24 mouse cellular contexts compared by ENCODE assay signal in genomic region chr12:57897751-57898250, GRCm38 (mm10).
A peak's percentile ranks its signal among the peaks of the same experiment; 100 is the strongest.
DNase-seq lines count a peak whose midpoint lies in the region; ATAC-seq and TF ChIP-seq lines count a peak whose summit lies in the region.
"Had no signal": no experiment of that assay in that cellular context is flagged by ENCODE, and none has a peak within 500 bp of the region (broad histone marks: within the 10 kb centered on the region; RNA-seq: fewer than 3 reads in every experiment).

No protein-coding gene starts in this region.

- H3K4me1 ChIP-seq in embryonic facial prominence, embryonic 14.5 days (ENCODE audit: control insufficient read depth, insufficient read depth, low read length), result no peaks in the 10 kb centered on the region
- no peaks in the 10 kb centered on the region for H3K4me1 ChIP-seq in embryonic facial prominence, embryonic 10.5 days
- no peaks in the 10 kb centered on the region for H3K4me1 ChIP-seq in limb, embryonic 14.5 days (ENCODE audit: control insufficient read depth, insufficient read depth, low read length)
- no peaks in the 10 kb centered on the region for H3K4me1 ChIP-seq in limb, embryonic 10.5 days
- H3K4me1 ChIP-seq: embryonic facial prominence, embryonic 15.5 days; heart, embryonic 10.5 days; hindbrain, embryonic 10.5 days; hindbrain, embryonic 13.5 days; intestine, embryonic 15.5 days had no signal

- H3K4me3 ChIP-seq in embryonic facial prominence, embryonic 14.5 days (ENCODE audit: low read depth, low read length), result no peak overlapping the region
- H3K4me3 ChIP-seq in embryonic facial prominence, embryonic 10.5 days, result no peak overlapping the region
- no peak overlapping the region for H3K4me3 ChIP-seq in limb, embryonic 14.5 days (replicated peaks; ENCODE audit: low read length)
- no peak overlapping the region for H3K4me3 ChIP-seq in limb, embryonic 10.5 days
- H3K4me3 ChIP-seq: embryonic facial prominence, embryonic 15.5 days; heart, adult 2 months; heart, embryonic 10.5 days; hindbrain, embryonic 10.5 days; hindbrain, embryonic 13.5 days; intestine, embryonic 15.5 days had no signal

- ATAC-seq in embryonic facial prominence, embryonic 14.5 days (ENCODE audit: low read depth), result no peak
- ATAC-seq in limb, embryonic 14.5 days (ENCODE audit: low FRiP score, low read depth), result no peak
- ATAC-seq: CD4-positive, CD25-positive, alpha-beta regulatory T cell, adult 4 months; forebrain, embryonic 14.5 days; forebrain, postnatal 0 days; hindbrain, embryonic 16.5 days; intestine, embryonic 15.5 days had no signal

- no peak for TF ChIP-seq POLR2A in limb, embryonic 14.5 days (IDR thresholded peaks at IDR 0.05; ENCODE audit: borderline replicate concordance, extremely low read depth, insufficient read depth, insufficient read length)

- H3K27ac ChIP-seq in embryonic facial prominence, embryonic 14.5 days (replicated peaks; ENCODE audit: low read depth, low read length), result no peak overlapping the region
- no peak overlapping the region for H3K27ac ChIP-seq in embryonic facial prominence, embryonic 10.5 days (replicated peaks)
- H3K27ac ChIP-seq in limb, embryonic 14.5 days (replicated peaks; ENCODE audit: low read depth, low read length), result no peak overlapping the region
- no peak overlapping the region for H3K27ac ChIP-seq in limb, embryonic 10.5 days
- H3K27ac ChIP-seq: embryonic facial prominence, embryonic 15.5 days; heart, adult 2 months; heart, embryonic 10.5 days; hindbrain, embryonic 10.5 days; hindbrain, embryonic 13.5 days; intestine, embryonic 15.5 days had no signal

- no peaks in the 10 kb centered on the region for H3K27me3 ChIP-seq in embryonic facial prominence, embryonic 14.5 days (replicated peaks; ENCODE audit: control insufficient read depth, insufficient read depth, low read length)
- H3K27me3 ChIP-seq in embryonic facial prominence, embryonic 10.5 days (replicated peaks; ENCODE audit: low read depth, poor library complexity, severe bottlenecking), result no peaks in the 10 kb centered on the region
- no peaks in the 10 kb centered on the region for H3K27me3 ChIP-seq in limb, embryonic 14.5 days (ENCODE audit: control insufficient read depth, insufficient read depth, low read length)
- H3K27me3 ChIP-seq in limb, embryonic 10.5 days (ENCODE audit: low read depth, poor library complexity, severe bottlenecking), result no peaks in the 10 kb centered on the region
- H3K27me3 ChIP-seq: embryonic facial prominence, embryonic 15.5 days; hindbrain, embryonic 13.5 days; intestine, embryonic 15.5 days had no signal

- H3K9ac ChIP-seq in embryonic facial prominence, embryonic 14.5 days (ENCODE audit: low read depth, low read length), result no peak overlapping the region
- no peak overlapping the region for H3K9ac ChIP-seq in limb, embryonic 14.5 days (ENCODE audit: low read depth, low read length, severe bottlenecking)
- H3K9ac ChIP-seq: embryonic facial prominence, embryonic 15.5 days; forebrain, postnatal 0 days; hindbrain, embryonic 13.5 days; intestine, embryonic 15.5 days had no signal

- intact Hi-C loops in gastrocnemius, postnatal 14 days (cut with DNase I; ENCODE audit: low total_unique reads), result no loop called here

- 69% methylated on average over 3 of the region's 3 CpGs for WGBS in embryonic facial prominence, embryonic 14.5 days
- WGBS in embryonic facial prominence, embryonic 10.5 days, result 81% methylated on average over 3 of the region's 3 CpGs
- WGBS in limb, embryonic 14.5 days, result 74% methylated on average over 3 of the region's 3 CpGs
- 77% methylated on average over 3 of the region's 3 CpGs for WGBS in limb, embryonic 10.5 days

- H3K4me2 ChIP-seq in embryonic facial prominence, embryonic 14.5 days (ENCODE audit: low read depth, low read length), result no peak overlapping the region
- H3K4me2 ChIP-seq in limb, embryonic 14.5 days (replicated peaks; ENCODE audit: low read depth, low read length, severe bottlenecking), result no peak overlapping the region
- H3K4me2 ChIP-seq: embryonic facial prominence, embryonic 15.5 days; hindbrain, embryonic 13.5 days; intestine, embryonic 15.5 days had no signal

- H3K9me3 ChIP-seq in embryonic facial prominence, embryonic 14.5 days (ENCODE audit: control insufficient read depth, low read length), result no peaks in the 10 kb centered on the region
- H3K9me3 ChIP-seq in embryonic facial prominence, embryonic 10.5 days, result no peaks in the 10 kb centered on the region
- H3K9me3 ChIP-seq in limb, embryonic 14.5 days (ENCODE audit: control insufficient read depth, low read length), result no peaks in the 10 kb centered on the region
- H3K9me3 ChIP-seq in limb, embryonic 10.5 days (replicated peaks), result no peaks in the 10 kb centered on the region
- H3K9me3 ChIP-seq: embryonic facial prominence, embryonic 15.5 days; heart, embryonic 10.5 days; hindbrain, embryonic 10.5 days; hindbrain, embryonic 13.5 days; intestine, embryonic 15.5 days had no signal

- DNase-seq in embryonic facial prominence, embryonic 14.5 days (ENCODE audit: low spot score), result peak; percentile 5
- no peak for DNase-seq in embryonic facial prominence, embryonic 10.5 days (ENCODE audit: low spot score)
- DNase-seq in gastrocnemius, postnatal 25 days, result peak; percentile 55
- DNase-seq in gastrocnemius, postnatal 14 days, result no peak
- peak; percentile 6 for DNase-seq in limb, embryonic 14.5 days (ENCODE audit: low spot score)
- no peak for DNase-seq in limb, embryonic 10.5 days (ENCODE audit: low spot score)
- DNase-seq in skeletal muscle tissue, adult 2 months (ENCODE audit: low read depth, low spot score), result peak; percentile 43
- no peak for DNase-seq in left cerebral cortex, adult 11 months (ENCODE audit: low spot score)
- DNase-seq: adrenal gland, postnatal 14 days; cerebellum, adult 11-12 months; cerebellum, adult 8-10 months; cerebellum, postnatal 36 days; embryo, embryonic 11 days; forebrain, postnatal 0 days; kidney, adult 11 months had no signal

- H3K36me3 ChIP-seq in embryonic facial prominence, embryonic 14.5 days (ENCODE audit: control insufficient read depth, insufficient read depth, low read length), result no peaks in the 10 kb centered on the region
- H3K36me3 ChIP-seq in embryonic facial prominence, embryonic 10.5 days (replicated peaks), result no peaks in the 10 kb centered on the region
- no peaks in the 10 kb centered on the region for H3K36me3 ChIP-seq in limb, embryonic 14.5 days (ENCODE audit: control insufficient read depth, insufficient read depth, low read length)
- no peaks in the 10 kb centered on the region for H3K36me3 ChIP-seq in limb, embryonic 10.5 days
- H3K36me3 ChIP-seq: embryonic facial prominence, embryonic 15.5 days; heart, embryonic 10.5 days; hindbrain, embryonic 10.5 days; hindbrain, embryonic 13.5 days; intestine, embryonic 15.5 days had no signal

Comparison
In these comparisons a context has a peak if more than half of its experiments do, and no peak if none do; other contexts are left out.
1. DNase-seq: peak in embryonic facial prominence, embryonic 14.5 days (single experiment), gastrocnemius, postnatal 25 days (single experiment), limb, embryonic 14.5 days (single experiment) and skeletal muscle tissue, adult 2 months (single experiment); none in embryonic facial prominence, embryonic 10.5 days (single experiment), gastrocnemius, postnatal 14 days (single experiment), limb, embryonic 10.5 days (single experiment) and left cerebral cortex, adult 11 months (single experiment).